Mouse (Mus musculus) lung, embryonic 16.5 days (tissue): ENCODE measurements around the gene Tfpi. TPM values are rescaled to one million over a fixed set of nuclear protein-coding genes. Genes with fewer than 3 reads are reported as not detected.
A peak's percentile ranks its signal among the peaks of the same experiment; 100 is the strongest.

Source experiments
- ATAC-seq: fragments of 200-750 bp; cut with Nextera tagmentation; 2 replicates; pipeline ENCODE4 v1.8.0; 2017; ENCODE audit warnings: low read depth, mild to moderate bottlenecking, moderate library complexity
- H3K27ac ChIP-seq: fragments of 300-500 bp; sonication (generic); 2 replicates; pipeline ENCODE4 v1.5.1; 2014; ENCODE audit warnings: mild to moderate bottlenecking, control low read depth, low read length
- H3K27me3 ChIP-seq: fragments of 300-500 bp; sonication (generic); 2 replicates; pipeline ENCODE4 v1.6.1; 2014; ENCODE audit warnings: low read depth, low read length, mixed read lengths; ENCODE audit not compliant: control insufficient read depth, insufficient read depth
- H3K36me3 ChIP-seq: fragments of 300-500 bp; sonication (generic); 2 replicates; pipeline ENCODE4 v1.6.1; 2014; ENCODE audit warnings: low read length; ENCODE audit not compliant: control insufficient read depth, insufficient read depth
- H3K4me1 ChIP-seq: fragments of 300-500 bp; sonication (generic); replicated peaks from 2 replicates; pipeline ENCODE4 v1.6.1; 2014; ENCODE audit warnings: low read length, mixed read lengths; ENCODE audit not compliant: control insufficient read depth, insufficient read depth
- H3K4me2 ChIP-seq: fragments of 300-500 bp; sonication (generic); 2 replicates; pipeline ENCODE4 v1.6.1; 2014; ENCODE audit warnings: low read depth, low read length, control low read depth
- H3K4me3 ChIP-seq: fragments of 300-500 bp; sonication (generic); 2 replicates; pipeline ENCODE4 v1.5.1; 2014; ENCODE audit warnings: mild to moderate bottlenecking, low read length, control low read depth
- H3K9ac ChIP-seq: fragments of 300-500 bp; sonication (generic); 2 replicates; pipeline ENCODE4 v1.6.1; 2014; ENCODE audit warnings: low read length, control low read depth
- H3K9me3 ChIP-seq: fragments of 300-500 bp; sonication (generic); 2 replicates; pipeline ENCODE4 v1.6.1; 2016; ENCODE audit warnings: low read length; ENCODE audit not compliant: control insufficient read depth
- WGBS: fragments of 180-500 bp; shearing (Covaris S2); extraction: QIAGEN DNeasy Blood & Tissue Kit; methylation state at CpG from one replicate; pipeline ENCODE4 v1.1.7; 2014; 5-methylcytosine and 5-hydroxymethylcytosine counted together
- polyA plus RNA-seq: library from polyadenylated mRNA; unstranded; fragments of >200 nt; fragmentation: Nextera tagmentation; extraction: Ambion mirVana; gene quantifications from 2 replicates; pipeline ENCODE4 v1.2.1, GENCODE M21; 2015

The Tfpi gene
- polyA plus RNA-seq, 1 experiment from 2014 or later = 64.9 TPM

GRCm38 (mm10) chr2:84481863-84482262, 5.3 kb upstream of the Tfpi start:
- H3K27me3 ChIP-seq = no peaks in the 10 kb centered on the region
- 27% methylated on average over 7 of the region's 7 CpGs for WGBS
- peak overlapping the region; percentile 33 for H3K4me3 ChIP-seq
- no peaks in the 10 kb centered on the region for H3K9me3 ChIP-seq
- no peaks in the 10 kb centered on the region for H3K36me3 ChIP-seq
- no peak overlapping the region for H3K27ac ChIP-seq
- peak; percentile 81; the same call in 1 of the 2 replicates for ATAC-seq
- peak overlapping the region; percentile 19; the same call in 1 of the 2 replicates for H3K9ac ChIP-seq
- peak overlapping the region; percentile 46 for H3K4me2 ChIP-seq
- no peaks in the 10 kb centered on the region for H3K4me1 ChIP-seq

GRCm38 (mm10) chr2:84479036-84479435, 2.5 kb upstream of the Tfpi start:
- peaks cover 7% of the 10 kb centered on the region; the same call in 1 of the 2 replicates for H3K4me1 ChIP-seq
- H3K9me3 ChIP-seq = no peaks in the 10 kb centered on the region
- 16% methylated on average over 3 of the region's 3 CpGs for WGBS
- peak overlapping the region; percentile 49 for H3K4me2 ChIP-seq
- H3K36me3 ChIP-seq = peaks cover 1% of the 10 kb centered on the region; the same call in 1 of the 2 replicates
- no peaks in the 10 kb centered on the region for H3K27me3 ChIP-seq
- H3K27ac ChIP-seq = no peak overlapping the region
- ATAC-seq = no peak
- H3K9ac ChIP-seq = no peak overlapping the region
- H3K4me3 ChIP-seq = peak overlapping the region; percentile 27

GRCm38 (mm10) chr2:84477759-84478158, 1.2 kb upstream of the Tfpi start:
- Histone ChIP-seq H3K27ac (no peak overlapping the region), H3K9ac (no peak overlapping the region), H3K4me3 (no peak overlapping the region), H3K4me1 (peaks cover 7% of the 10 kb centered on the region; the same call in 1 of the 2 replicates), H3K9me3 (no peaks in the 10 kb centered on the region), H3K36me3 (peaks cover 8% of the 10 kb centered on the region; the same call in 1 of the 2 replicates), H3K4me2 (no peak overlapping the region), H3K27me3 (no peaks in the 10 kb centered on the region)
- WGBS = 92% methylated on average over 6 of the region's 6 CpGs
- no peak for ATAC-seq

GRCm38 (mm10) chr2:84476131-84476530, 444 bp downstream of the Tfpi start:
- H3K4me1 ChIP-seq = peaks cover 7% of the 10 kb centered on the region; the same call in 1 of the 2 replicates
- ATAC-seq = peak; percentile 26; the same call in 1 of the 2 replicates
- 8% methylated on average over 3 of the region's 3 CpGs for WGBS
- peak overlapping the region; percentile 48 for H3K4me3 ChIP-seq
- H3K36me3 ChIP-seq = peaks cover 8% of the 10 kb centered on the region; the same call in 1 of the 2 replicates
- H3K27me3 ChIP-seq = no peaks in the 10 kb centered on the region
- H3K27ac ChIP-seq = peak overlapping the region; percentile 81
- H3K9ac ChIP-seq = peak overlapping the region; percentile 63
- peak overlapping the region; percentile 62 for H3K4me2 ChIP-seq
- no peaks in the 10 kb centered on the region for H3K9me3 ChIP-seq

GRCm38 (mm10) chr2:84475601-84476000, 974 bp downstream of the Tfpi start:
- Histone ChIP-seq H3K9ac (peak overlapping the region; percentile 63), H3K9me3 (no peaks in the 10 kb centered on the region), H3K4me1 (peaks cover 7% of the 10 kb centered on the region; the same call in 1 of the 2 replicates), H3K27ac (peak overlapping the region; percentile 81), H3K36me3 (peaks cover 8% of the 10 kb centered on the region; the same call in 1 of the 2 replicates), H3K27me3 (no peaks in the 10 kb centered on the region), H3K4me3 (peak overlapping the region; percentile 48), H3K4me2 (peak overlapping the region; percentile 62)
- ATAC-seq = peak; percentile 23; the same call in 1 of the 2 replicates
- 8% methylated on average over 1 of the region's 1 CpGs for WGBS

GRCm38 (mm10) chr2:84474651-84475050, 1.9 kb downstream of the Tfpi start:
- 10% methylated on average over 6 of the region's 6 CpGs for WGBS
- H3K4me1 ChIP-seq = peaks cover 7% of the 10 kb centered on the region; the same call in 1 of the 2 replicates
- no peaks in the 10 kb centered on the region for H3K9me3 ChIP-seq
- peaks cover 8% of the 10 kb centered on the region; the same call in 1 of the 2 replicates for H3K36me3 ChIP-seq
- no peak for ATAC-seq
- H3K27ac ChIP-seq = peak overlapping the region; percentile 5
- H3K4me2 ChIP-seq = no peak overlapping the region
- no peak overlapping the region for H3K4me3 ChIP-seq
- 0 out of 2 replicates have a peak overlapping the region, but pooled peaks have one; percentile 11 for H3K9ac ChIP-seq
- H3K27me3 ChIP-seq = no peaks in the 10 kb centered on the region

GRCm38 (mm10) chr2:84473941-84474530, 2.5 kb downstream of the Tfpi start:
- Histone ChIP-seq H3K27ac (peak overlapping the region; percentile 5), H3K4me2 (no peak overlapping the region), H3K4me3 (no peak overlapping the region), H3K27me3 (no peaks in the 10 kb centered on the region), H3K4me1 (peaks cover 7% of the 10 kb centered on the region; the same call in 1 of the 2 replicates), H3K9me3 (no peaks in the 10 kb centered on the region), H3K9ac (no peak overlapping the region), H3K36me3 (peaks cover 12% of the 10 kb centered on the region; the same call in 1 of the 2 replicates)
- ATAC-seq = no peak
- 68% methylated on average over 14 of the region's 14 CpGs for WGBS

GRCm38 (mm10) chr2:84467391-84467790, 9.2 kb downstream of the Tfpi start:
- no peak overlapping the region for H3K27ac ChIP-seq
- H3K9me3 ChIP-seq = no peaks in the 10 kb centered on the region
- peaks cover 4% of the 10 kb centered on the region; the same call in 1 of the 2 replicates for H3K4me1 ChIP-seq
- WGBS = 62% methylated on average over 4 of the region's 4 CpGs
- no peak overlapping the region for H3K4me3 ChIP-seq
- no peaks in the 10 kb centered on the region for H3K27me3 ChIP-seq
- no peak overlapping the region for H3K4me2 ChIP-seq
- no peak for ATAC-seq
- peaks cover 6% of the 10 kb centered on the region; the same call in 1 of the 2 replicates for H3K36me3 ChIP-seq
- no peak overlapping the region for H3K9ac ChIP-seq

- no peaks in the 10 kb centered on the region for H3K9me3 ChIP-seq
- H3K4me3 ChIP-seq = no peak overlapping the region
- H3K9ac ChIP-seq = no peak overlapping the region
- peaks cover 4% of the 10 kb centered on the region; the same call in 1 of the 2 replicates for H3K4me1 ChIP-seq
- H3K4me2 ChIP-seq = no peak overlapping the region
- H3K27me3 ChIP-seq = no peaks in the 10 kb centered on the region
- no peak overlapping the region for H3K27ac ChIP-seq
- peaks cover 6% of the 10 kb centered on the region; the same call in 1 of the 2 replicates for H3K36me3 ChIP-seq
- WGBS = 24% methylated on average over 7 of the region's 7 CpGs
- ATAC-seq = no peak
Measured at GRCm38 (mm10) chr2:84464956-84465355, 11.6 kb downstream of the Tfpi start.
